Mouse (Mus musculus) C2C12 (cell line): ENCODE measurements around the gene Atg13. TPM values are rescaled to one million over a fixed set of nuclear protein-coding genes. Genes with fewer than 3 reads are reported as not detected.

ENCODE experiments used
- H3K27me3 ChIP-seq: one replicate; pipeline ENCODE4 v1.6.1; 2011; ENCODE audit not compliant: control insufficient read depth, insufficient read depth, insufficient read length
- H3K36me3 ChIP-seq: one replicate; pipeline ENCODE4 v1.6.1; 2011; ENCODE audit not compliant: control insufficient read depth, insufficient read depth
- H3K4me3 ChIP-seq: one replicate; pipeline ENCODE4 v1.5.1; 2011; ENCODE audit warnings: mild to moderate bottlenecking, control low read depth; ENCODE audit not compliant: poor library complexity, insufficient read depth, severe bottlenecking
- H3K79me2 ChIP-seq: one replicate; pipeline ENCODE4 v1.6.1; 2011; ENCODE audit not compliant: control insufficient read depth, insufficient read depth
- H3K79me3 ChIP-seq: one replicate; pipeline ENCODE4 v1.6.1; 2011; ENCODE audit warnings: low read depth, control low read depth
- H3ac ChIP-seq: one replicate; pipeline ENCODE3; 2011; ENCODE audit warnings: low read depth; ENCODE audit not compliant: control insufficient read depth, insufficient read length
- CEBPB ChIP-seq: IDR thresholded peaks from one replicate; pipeline ENCODE4 v1.6.1; 2011; ENCODE audit warnings: low read depth, mild to moderate bottlenecking, control low read depth, moderate library complexity
- CTCF ChIP-seq: IDR thresholded peaks from one replicate; pipeline ENCODE4 v1.5.1; 2011; ENCODE audit not compliant: control insufficient read depth, insufficient read depth, insufficient read length
- FOSL1 ChIP-seq: IDR thresholded peaks from one replicate; pipeline ENCODE4 v1.8.0; 2011; ENCODE audit warnings: mild to moderate bottlenecking, low read length; ENCODE audit not compliant: poor library complexity, insufficient read depth, severe bottlenecking
- MAX ChIP-seq: IDR thresholded peaks from one replicate; pipeline ENCODE4 v1.6.1; 2011; ENCODE audit warnings: mild to moderate bottlenecking, control low read depth
- MYOD1 ChIP-seq: IDR thresholded peaks from one replicate; pipeline ENCODE4 v1.6.1; 2011; ENCODE audit warnings: low read depth; ENCODE audit not compliant: control insufficient read depth, insufficient read length
- MYOG ChIP-seq: IDR thresholded peaks from one replicate; pipeline ENCODE4 v1.6.1; 2011; ENCODE audit not compliant: control insufficient read depth, insufficient read length; ENCODE audit errors: extremely low read depth
- USF1 ChIP-seq: IDR thresholded peaks from one replicate; pipeline ENCODE4 v1.6.1; 2011; ENCODE audit warnings: low read depth, mild to moderate bottlenecking, control low read depth, moderate library complexity
- polyA plus RNA-seq: library from polyadenylated mRNA; unstranded; fragments of >200 nt; fragmentation: generic; extraction: Trizol; gene quantifications from one replicate; pipeline ENCODE4 v1.2.1, GENCODE M21; 2012; ENCODE audit warnings: missing spikeins

Atg13 gene
- polyA plus RNA-seq, 1 experiment = 12.9 TPM

DNA sequence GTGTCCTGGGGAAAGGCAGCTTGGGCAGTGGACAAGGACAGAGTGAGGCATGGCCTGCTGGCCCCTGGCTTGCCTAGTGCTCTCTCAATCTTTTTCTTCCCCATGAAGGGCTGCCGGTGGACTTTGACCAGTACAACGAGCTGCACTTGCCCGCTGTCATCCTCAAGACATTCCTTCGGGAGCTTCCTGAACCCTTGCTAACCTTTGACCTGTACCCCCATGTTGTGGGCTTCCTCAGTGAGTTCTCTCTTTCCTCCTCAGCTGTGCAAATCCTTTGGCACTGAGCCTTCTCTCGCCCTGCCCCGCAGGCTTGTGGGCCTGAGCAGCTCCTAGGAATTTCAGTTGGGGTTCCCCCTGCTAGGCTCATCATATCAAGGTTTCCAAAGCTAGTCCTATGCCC is 40.3 kb downstream of the Atg13 start:
- TF ChIP-seq CTCF = no peak
- TF ChIP-seq USF1 = no peak
- TF ChIP-seq MYOD1 = no peak
- no peak for TF ChIP-seq MAX
- no peak for TF ChIP-seq CEBPB
- TF ChIP-seq FOSL1 = no peak
- TF ChIP-seq MYOG = no peak
- Histone ChIP-seq H3K79me3 (no peaks in the 10 kb centered on the region), H3K79me2 (no peaks in the 10 kb centered on the region), H3K36me3 (peaks cover 78% of the 10 kb centered on the region), H3ac (no peak overlapping the region), H3K4me3 (no peak overlapping the region), H3K27me3 (no peaks in the 10 kb centered on the region)

DNA sequence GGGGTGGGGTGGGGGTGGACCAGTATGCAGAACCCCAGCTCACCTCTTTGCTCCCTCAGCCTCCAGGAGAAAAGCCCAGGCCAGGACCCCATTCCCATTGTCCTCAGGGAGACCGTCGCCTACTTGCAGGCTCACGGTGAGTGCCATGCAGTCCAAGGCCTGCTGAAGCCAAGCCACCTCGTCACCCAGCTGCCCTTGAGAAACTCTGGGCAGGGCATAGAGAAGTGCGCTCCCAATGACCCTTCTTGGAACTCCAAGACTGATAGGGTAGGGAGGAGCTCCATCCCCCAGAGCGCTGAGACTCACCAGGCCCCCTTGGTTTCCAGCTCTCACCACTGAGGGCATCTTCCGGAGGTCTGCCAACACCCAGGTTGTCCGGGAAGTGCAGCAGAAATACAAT is 41.0 kb downstream of the Atg13 start:
- Histone ChIP-seq H3K79me2 (no peaks in the 10 kb centered on the region), H3K36me3 (peaks cover 79% of the 10 kb centered on the region)

DNA sequence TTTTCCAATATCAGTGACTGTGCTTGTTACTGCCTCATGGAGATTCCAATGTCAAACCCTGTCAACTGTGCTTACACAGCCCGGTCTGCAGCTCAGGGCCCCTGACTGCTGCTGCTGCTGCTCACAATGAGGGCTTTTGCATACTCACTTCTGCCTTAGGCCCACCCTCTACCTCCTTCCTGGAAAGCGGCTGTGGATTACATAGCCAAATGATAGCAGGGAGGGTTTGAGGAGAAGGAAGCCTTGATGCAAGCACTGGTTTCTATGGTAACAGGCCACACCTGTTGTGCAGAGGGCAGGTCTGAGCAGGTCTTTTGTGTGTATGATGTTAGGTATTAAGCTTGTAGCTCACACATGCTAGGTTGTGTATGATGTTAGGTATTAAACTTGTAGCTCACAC is 42.6 kb downstream of the Atg13 start:
- H3ac ChIP-seq = no peak overlapping the region
- H3K27me3 ChIP-seq = no peaks in the 10 kb centered on the region
- no peaks in the 10 kb centered on the region for H3K79me2 ChIP-seq
- peaks cover 81% of the 10 kb centered on the region for H3K36me3 ChIP-seq
- TF ChIP-seq MYOD1 (no peak), MAX (no peak), CEBPB (no peak), USF1 (no peak), FOSL1 (no peak), CTCF (no peak)
- H3K79me3 ChIP-seq = no peaks in the 10 kb centered on the region
- no peak overlapping the region for H3K4me3 ChIP-seq

More for the DNA sequence above, 41.0 kb downstream of the Atg13 start:
- H3ac ChIP-seq = no peak overlapping the region
- H3K27me3 ChIP-seq = no peaks in the 10 kb centered on the region
- no peak overlapping the region for H3K4me3 ChIP-seq
- TF ChIP-seq MAX = no peak
- no peak for TF ChIP-seq CTCF
- TF ChIP-seq FOSL1 = no peak
- no peak for TF ChIP-seq USF1
- no peak for TF ChIP-seq MYOG
- no peak for TF ChIP-seq MYOD1
- no peak for TF ChIP-seq CEBPB
- H3K79me3 ChIP-seq = no peaks in the 10 kb centered on the region

GRCm38 (mm10) chr2:91666386-91666910 is 43.9 kb downstream of the Atg13 start:
- Histone ChIP-seq H3ac (no peak overlapping the region), H3K79me2 (no peaks in the 10 kb centered on the region), H3K36me3 (peaks cover 71% of the 10 kb centered on the region), H3K79me3 (no peaks in the 10 kb centered on the region), H3K27me3 (no peaks in the 10 kb centered on the region), H3K4me3 (no peak overlapping the region)
- TF ChIP-seq USF1 (no peak), CEBPB (no peak), MAX (no peak), MYOD1 (no peak), CTCF (no peak), MYOG (no peak), FOSL1 (no peak)

DNA sequence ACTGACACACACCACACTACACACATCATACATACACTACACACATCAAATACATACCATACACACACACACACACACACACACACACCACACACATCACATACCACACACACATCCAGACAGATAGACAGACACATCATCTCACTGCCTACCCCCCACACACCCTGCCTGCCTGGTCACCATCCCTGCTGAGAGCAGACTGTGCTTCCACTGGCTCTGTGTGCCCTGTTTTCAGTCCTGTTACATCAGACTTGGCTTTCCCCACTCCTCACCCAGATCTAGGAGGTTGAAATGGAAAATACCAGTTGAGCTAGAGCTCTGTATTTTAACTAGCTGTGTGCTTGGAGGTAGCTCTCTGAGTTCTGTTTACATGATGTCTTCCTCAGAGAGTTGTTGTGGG is 45.6 kb downstream of the Atg13 start:
- no peaks in the 10 kb centered on the region for H3K27me3 ChIP-seq
- H3K79me2 ChIP-seq = no peaks in the 10 kb centered on the region
- no peak overlapping the region for H3K4me3 ChIP-seq
- H3ac ChIP-seq = no peak overlapping the region
- H3K36me3 ChIP-seq = peaks cover 67% of the 10 kb centered on the region
- no peaks in the 10 kb centered on the region for H3K79me3 ChIP-seq
- no peak for TF ChIP-seq CEBPB
- TF ChIP-seq MYOG = no peak
- no peak for TF ChIP-seq MYOD1

DNA sequence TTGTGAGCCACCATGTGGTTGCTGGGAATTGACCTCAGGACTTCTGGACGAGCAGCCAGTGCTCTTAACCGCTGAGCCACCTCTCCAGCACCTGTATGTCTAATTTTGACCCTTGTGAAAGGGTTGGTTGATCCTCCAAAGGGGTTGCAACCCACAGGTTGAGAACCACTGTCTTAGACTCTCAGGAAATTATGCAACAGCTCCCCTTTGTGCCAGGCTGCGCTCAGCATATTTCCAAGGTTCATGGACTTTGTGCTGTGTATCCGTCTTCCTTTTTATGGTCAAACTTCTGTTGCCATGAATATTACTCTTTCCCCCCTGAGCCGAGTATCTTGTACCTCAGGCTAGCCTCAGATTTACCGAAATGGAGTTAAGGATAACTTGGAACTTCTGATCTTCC is 49.4 kb downstream of the Atg13 start:
- H3K36me3 ChIP-seq = peaks cover 62% of the 10 kb centered on the region
- H3K4me3 ChIP-seq = no peak overlapping the region
- no peaks in the 10 kb centered on the region for H3K79me3 ChIP-seq
- no peak for TF ChIP-seq MYOD1
- no peak for TF ChIP-seq CTCF
- TF ChIP-seq MAX = no peak
- no peak for TF ChIP-seq CEBPB
- TF ChIP-seq MYOG = no peak
- no peak for TF ChIP-seq FOSL1
- no peak for TF ChIP-seq USF1
- no peaks in the 10 kb centered on the region for H3K27me3 ChIP-seq
- H3ac ChIP-seq = no peak overlapping the region
- H3K79me2 ChIP-seq = no peaks in the 10 kb centered on the region
